Mouse (Mus musculus) adrenal gland, adult 2 months (tissue): ENCODE measurements around the gene Pelp1. TPM values are rescaled to one million over a fixed set of nuclear protein-coding genes. Genes with fewer than 3 reads are reported as not detected.

Experiments
- DNase-seq: peaks from one replicate; pipeline ENCODE4 v3.0.0; 2021
- long read RNA-seq: library from polyadenylated mRNA; stranded (forward); transcript quantifications from one replicate; pipeline ENCODE4 v2.0.0, GENCODE M21; 2021
- polyA plus RNA-seq: library from polyadenylated mRNA; depleted of rRNA; stranded (reverse); fragments of >200 nt; gene quantifications from 2 replicates; pipeline ENCODE4 v1.2.3, GENCODE M21; 2012; rRNA removed
- total RNA-seq, 2 experiments: library from RNA; stranded (reverse); gene quantifications; 2 replicates each; pipeline ENCODE4 v1.2.3; 2021

Gene Pelp1
- total RNA-seq (10 to 100 TPM; 15.4 to 22.2 TPM), polyA plus RNA-seq (25.0 and 39.1 TPM in 2 replicates)
- long read RNA-seq, transcript Pelp1-201 (17 exons, 3,435 nt): major isoform, 11 of 12 reads
- long read RNA-seq, partial matches to known transcripts: 0 of 12 reads
- long read RNA-seq, other reads (novel, unspliced or antisense): 1 of 12 reads

DNA sequence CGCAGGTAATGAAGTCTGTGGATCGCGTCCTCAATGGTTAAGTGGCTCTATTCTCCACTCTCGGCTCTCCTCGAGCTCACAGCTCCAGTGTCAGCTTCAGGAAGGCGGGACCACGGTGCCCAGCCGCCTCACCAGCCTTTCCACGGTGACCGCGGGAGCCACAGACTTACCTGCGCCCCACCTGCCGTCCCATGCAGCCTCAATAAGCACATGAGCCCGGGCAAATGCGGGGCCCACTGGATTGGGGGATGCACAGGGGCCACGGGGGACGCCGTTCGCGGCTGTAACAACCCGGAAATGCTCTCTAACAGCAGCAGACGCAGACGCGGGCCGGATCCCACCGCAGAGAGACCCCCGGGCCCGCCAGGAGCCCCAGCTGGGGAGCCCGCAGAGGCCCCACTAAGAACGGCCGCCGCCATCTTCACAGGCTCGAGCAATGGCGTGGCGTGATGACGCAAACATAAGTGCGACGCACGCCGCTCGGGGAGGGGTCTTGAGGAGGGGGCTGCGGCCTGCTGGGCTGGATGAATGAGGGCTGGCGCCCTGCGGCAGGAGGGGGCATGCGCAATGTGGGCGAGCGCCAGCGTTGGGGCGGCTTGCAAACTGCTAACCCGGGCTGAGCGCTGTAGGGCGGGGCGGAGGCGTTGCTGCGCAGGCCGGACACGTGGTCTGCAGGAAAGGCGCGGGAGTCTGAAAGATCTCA, at the start of gene Pelp1:
TSS of gene Pelp1 (minus strand) at position 438 of the 703 bp plus-strand sequence.
- DNase-seq: peak; percentile 93

DNA sequence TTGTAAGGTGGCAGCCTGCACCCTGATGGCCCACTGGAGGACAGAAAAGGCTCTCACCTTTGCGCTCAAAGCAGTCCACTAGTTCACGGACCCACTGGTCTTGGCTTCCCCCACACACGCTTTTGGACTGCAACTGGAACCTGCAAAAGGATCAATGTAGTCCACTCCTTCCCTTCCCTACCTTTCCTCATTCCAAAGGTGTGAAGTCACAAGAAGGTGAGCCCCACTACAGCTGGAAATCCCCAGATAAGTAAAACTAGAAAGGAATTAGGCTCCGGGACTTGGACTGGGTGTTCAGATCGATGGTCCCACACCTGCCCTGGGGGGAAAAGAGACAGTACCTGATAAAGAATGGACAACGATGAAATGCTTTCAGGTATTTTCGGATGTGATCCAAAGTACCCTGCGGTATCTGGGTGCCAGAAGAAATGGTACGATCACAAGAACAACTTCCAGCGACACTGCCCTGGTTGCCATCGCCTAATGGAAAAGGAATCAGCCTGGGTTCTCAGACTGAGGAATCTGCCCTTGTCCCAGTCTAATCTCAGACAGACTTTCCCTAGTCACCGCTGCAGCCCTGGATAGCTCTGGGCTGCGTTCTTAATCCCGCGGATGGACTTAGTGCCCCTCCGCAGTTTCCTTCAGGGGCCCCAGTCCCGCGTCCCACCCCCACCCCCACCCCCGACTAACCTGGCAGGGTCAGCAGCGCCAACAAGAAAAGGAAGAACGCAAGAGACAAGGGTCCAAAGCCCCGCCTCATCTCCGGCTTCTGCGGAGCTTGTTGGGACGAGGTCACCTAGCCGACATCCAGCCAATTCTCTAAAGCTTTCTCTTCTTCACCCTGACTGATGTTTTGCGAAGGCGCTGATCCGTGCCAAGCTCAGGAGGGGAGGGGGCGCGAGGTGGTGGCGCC, 49.1 kb upstream of the Pelp1 start, which contains the start of gene Zmynd15:
TSS of gene Zmynd15 (plus strand) at position 746 of the 913 bp plus-strand sequence.
- no peak for DNase-seq

DNA sequence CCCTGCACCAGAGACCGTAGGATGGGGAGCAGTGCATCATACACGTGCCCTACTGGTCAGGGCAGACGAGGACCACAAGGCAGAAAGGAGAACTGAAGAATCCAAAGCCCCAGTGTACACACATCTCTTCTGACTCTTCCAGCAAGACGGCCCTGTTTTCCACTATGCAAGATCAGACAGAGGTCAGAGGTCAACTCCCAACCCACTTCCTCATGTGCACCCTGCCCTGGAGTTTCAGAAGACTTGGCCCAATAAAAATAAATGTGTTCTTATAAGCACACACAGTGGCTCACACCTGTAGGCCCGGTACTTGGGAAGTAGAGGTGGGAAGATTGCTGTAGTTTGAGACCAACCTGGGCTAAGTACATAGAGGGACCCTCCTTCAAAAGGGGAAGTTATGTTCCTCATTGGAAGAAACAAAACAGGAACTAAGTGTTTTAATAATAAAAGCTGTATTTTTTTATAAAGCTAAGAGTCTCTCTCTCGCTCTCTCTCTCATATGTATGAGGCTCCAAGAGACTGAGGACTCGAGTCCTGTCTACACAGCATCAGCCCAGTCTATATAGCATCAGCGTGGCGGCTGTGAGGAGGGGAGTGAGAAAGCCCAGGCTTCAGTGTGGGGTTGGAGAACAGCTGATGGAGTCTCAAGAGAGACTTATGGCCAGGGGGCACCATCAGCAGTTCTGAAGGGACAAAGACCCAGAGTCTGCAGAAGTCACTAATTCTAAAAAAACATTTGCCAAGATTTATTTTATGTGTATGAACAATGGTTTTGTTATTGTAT, 43.6 kb upstream of the Pelp1 start:
- no peak for DNase-seq

DNA sequence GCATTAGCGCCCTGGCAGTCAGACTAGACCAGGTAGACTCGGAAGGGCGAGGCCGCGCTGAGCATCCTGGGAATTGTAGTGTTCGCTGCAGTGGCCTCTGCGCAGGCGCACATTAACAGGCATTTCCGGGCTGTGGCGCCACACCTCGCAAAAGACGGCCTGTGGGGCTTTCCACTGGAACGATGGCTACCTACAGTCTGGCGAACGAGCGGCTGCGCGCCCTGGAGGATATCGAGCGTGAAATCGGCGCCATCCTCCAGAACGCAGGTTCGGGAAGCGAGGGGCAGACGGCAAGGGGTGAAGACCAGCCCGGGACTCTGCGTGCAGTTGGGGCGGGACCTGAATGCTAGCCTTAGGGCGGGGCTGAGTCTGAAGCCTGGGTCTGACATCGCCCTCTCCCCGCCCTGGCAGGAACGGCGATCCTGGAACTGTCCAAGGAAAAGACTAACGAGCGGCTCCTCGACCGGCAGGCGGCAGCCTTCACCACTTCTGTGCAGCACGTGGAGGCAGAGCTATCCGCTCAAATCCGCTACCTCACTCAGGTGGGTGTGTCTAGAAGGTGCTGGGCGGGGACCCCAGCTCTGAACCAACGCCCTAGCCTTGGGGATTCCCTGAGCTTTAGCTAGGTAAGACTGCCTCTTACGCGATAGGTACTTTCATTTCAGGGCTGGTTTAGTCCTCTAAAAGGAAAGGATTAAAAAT, 42.1 kb upstream of the Pelp1 start, which contains the start of gene Med11:
TSS of gene Med11 (plus strand) at position 123 of the 702 bp plus-strand sequence.
- DNase-seq: peak; percentile 98

DNA sequence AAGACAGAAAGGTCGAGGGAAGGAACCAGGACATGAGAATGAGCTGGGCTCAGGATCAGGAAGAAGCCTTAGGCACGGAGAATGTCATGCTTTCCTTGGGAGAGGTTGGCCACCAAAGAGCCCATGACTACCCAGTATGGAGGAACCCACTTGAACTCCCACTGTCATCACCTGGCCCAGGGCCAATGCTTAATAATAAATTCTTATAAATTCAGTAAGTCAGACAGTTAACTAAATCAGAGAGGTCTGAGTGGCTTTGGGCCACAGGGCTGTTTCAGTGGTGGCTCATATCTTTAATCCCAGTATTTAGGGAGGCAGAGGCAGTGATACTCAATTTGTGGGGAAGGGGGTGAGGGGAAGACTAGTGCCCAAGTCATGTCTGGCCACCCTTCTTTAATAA, 41.1 kb upstream of the Pelp1 start:
- DNase-seq: no peak

DNA sequence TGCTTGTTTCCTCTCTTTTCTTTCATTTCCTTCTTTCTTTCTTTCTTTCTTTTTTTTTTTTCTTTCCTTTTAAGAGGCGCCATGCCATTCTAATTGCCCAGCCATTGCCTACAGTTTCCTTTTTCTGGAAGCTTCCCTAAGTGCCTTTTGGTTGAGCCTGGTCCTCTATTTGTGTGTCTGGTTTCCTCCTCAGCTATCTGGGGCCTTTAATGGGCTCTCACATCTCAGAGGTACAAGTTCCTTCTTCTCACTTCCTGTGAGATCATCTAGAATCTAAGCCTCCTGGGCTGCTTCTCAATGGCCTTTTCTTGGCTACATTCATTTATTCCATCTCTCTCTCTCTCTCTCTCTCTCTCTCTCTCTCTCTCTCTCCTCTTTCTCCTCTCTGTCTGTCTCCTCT, 37.5 kb upstream of the Pelp1 start:
- no peak for DNase-seq

DNA sequence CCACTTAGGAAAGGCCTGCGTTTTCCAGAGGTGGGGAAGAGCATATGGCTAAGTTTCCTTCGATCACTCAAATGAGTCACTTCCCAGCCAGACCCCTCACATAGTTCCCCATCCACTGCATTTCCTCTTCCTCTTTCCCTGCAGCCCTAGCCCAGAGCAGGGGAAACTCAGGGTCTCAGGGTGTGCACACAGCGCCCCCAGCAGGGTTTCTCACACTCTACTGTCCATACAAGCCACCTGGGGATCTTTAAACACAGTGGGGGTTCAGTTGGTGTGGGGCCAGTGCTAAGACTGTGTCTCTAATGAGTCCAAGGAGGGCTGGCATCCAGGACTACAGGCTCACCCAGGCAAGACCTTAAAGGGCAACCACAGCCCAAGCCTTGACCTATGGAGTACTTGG, 36.9 kb upstream of the Pelp1 start:
- no peak for DNase-seq

DNA sequence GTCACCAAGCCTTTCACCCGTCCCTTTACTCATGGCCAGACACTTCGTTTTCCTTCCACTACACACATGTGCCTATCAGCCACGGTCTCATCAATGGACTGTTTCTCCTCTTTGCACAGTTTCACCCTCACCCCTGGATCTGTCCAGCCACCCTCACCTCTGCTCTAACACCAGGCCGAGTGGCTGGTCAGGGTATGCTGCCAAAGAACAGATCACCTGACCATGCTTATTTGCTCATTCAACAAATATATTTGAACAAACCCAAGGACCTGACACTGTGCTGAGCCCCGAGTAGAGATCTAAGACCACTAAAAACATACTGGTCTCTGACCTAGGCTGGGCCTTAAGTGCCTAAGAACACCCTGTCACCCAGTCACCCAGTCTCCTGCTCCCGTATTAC, 34.8 kb upstream of the Pelp1 start:
- DNase-seq: no peak

DNA sequence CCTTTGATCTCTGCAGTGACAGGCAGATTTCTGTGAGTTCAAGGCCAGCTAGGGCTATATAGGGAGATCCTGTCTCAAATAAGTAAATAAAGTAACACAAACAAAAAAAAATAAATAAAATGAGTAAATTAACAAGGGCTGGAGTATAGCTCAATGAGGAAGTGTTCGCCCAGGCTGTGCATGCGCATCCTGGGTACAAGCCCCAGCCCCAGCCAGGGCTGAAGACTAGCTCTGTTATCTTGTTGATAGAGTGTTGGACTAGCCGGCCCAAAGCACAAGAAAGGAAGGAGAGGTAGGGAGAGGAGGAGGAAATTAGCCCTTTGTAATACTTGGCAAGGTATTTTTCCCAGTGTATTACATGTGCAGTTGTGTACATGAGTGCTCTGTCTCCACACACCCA, 34.1 kb upstream of the Pelp1 start:
- DNase-seq: no peak

DNA sequence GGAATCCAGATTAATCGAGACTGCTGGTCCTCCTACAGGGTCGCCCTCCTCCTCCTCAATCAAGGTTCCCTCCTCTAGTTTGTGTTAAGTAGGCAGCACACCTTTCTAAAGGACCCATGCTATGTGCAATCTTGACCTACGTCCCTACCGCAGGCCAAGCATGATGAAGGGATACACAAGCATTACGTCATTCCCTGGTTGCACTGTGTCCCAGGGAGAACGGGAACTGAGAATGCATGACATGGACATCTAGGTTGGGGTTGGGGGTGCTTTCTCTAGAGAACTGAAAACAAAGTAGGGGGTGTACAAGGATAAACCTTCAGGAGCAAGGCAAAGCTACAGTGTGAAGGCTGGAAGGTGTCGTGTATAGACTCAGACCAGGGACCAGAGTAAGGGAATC, 32.1 kb upstream of the Pelp1 start:
- DNase-seq: no peak

DNA sequence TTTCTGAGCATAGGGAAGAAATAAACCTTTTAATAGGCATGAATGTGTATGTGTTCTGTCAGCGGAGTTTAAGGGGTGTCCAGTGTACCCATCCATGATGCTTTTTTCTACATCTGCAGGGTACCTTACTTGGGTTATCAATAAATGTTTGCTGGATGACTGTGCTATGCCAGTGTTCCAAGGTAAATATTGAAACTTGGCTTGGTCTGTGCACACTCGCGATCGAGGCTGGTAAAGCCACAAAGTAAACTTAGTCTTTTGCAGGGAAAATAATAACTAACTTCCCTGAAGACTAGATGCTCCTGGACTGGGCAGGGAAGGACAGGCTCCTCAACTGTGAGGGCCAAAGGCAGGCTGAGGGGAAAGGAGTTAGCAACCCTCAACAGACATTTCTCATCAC, 30.8 kb upstream of the Pelp1 start:
- no peak for DNase-seq

DNA sequence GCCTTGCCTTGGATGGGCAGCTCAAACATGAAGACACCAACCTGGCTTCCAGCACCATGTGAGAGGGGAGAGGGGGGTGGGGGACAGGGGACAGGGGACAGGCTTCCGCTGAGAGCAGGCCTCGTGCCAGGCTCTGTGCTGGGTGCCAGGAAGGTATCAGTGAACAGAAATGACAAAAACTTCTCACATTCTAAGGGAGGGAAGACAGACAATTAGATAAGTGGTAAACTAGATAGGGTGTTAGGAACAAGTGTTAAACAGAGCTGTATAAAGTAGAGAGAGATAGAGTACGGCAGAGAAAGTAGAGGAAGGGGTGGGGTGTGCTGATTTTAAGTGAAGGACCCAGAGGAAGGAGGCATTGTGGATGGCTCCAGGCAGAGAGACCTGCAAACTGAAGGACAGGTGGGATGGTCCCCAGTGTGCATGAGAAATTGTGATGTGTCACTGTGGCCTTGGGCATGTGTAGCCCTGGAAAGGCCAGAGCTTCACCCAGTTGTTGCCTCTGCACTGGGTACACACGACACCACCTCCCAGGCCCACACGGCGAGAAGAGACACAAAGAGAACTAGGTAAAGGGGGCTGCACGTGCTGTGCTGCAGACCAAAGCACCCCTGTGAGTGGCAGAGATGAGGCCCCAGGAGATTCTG, 29.0 kb upstream of the Pelp1 start:
- peak; percentile 60 for DNase-seq

DNA sequence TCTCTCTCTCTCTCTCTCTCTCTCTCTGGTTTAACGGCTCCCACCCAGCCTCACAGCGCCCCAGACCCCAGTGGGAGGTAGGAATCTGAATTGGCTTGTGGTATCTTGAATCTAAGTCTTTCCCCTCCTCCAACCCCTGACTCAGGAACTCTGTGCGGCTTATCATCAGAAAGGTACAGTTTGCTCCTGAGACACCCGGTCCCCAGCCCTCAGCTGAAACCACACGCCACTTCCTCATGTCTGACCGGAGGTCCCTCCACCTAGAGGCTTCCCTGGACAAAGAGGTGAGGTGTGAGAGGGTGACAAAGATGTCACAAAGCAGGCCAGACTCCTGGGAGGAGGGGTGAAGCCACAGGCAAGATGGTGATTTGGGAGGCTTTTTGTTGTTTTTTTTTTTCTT, 27.6 kb upstream of the Pelp1 start:
- no peak for DNase-seq

DNA sequence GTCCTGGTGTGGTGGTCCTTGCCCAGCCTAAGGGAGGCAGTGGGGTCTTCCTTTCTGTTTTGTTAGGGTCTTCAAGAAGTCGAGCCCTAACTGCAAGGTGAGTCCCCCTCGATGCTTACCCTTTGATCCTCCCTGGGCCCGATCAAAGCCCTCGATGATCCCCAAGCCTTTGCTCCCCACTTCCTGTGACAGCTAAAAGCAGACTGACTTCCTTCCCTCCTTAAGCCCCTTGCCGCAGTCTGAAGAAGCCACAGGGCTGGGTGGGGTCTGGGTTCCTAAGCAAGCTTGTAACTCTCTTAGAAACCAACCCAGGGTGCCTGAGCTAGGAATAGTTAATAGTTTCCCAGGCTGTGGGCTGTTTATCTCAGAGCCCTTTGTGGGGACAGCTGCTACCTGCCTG, 25.6 kb upstream of the Pelp1 start:
- no peak for DNase-seq

DNA sequence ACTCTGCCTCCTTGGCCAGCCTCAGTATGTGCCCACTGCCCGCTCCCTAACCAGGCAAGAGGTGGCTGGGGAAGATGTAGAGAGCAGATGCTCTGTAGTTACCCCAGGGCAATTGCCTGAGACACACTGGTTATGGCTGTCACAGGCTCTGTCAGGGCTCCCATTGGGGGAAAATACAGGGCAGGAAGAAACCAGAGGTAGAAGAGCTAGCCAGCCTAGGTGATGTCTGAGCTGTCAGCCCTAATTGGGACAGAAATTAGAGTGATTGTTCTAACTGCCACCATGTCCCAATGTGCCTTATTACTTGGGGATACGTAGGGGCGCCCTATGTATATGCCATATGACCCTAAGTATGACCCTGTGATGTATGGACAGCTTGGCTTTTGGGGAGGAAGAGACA, 24.1 kb upstream of the Pelp1 start:
- DNase-seq: no peak

DNA sequence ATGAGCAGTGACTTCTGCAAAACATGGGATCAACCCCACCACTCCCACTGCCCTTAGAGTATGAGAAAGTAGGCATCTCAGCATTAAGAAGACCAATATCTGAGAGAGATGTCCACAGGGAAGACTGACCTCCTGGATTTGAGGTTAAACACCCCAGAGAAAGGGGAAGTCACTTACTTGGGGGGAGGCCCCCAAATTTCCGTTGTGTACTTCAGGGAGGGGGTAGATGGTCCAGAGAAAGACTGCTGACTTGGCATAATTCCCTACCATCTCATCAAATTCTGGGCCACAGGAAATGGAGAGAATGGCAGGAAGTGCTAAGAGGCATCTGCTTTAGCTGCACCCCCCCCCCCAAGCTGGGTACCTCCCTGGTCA, 23.7 kb upstream of the Pelp1 start:
- no peak for DNase-seq

DNA sequence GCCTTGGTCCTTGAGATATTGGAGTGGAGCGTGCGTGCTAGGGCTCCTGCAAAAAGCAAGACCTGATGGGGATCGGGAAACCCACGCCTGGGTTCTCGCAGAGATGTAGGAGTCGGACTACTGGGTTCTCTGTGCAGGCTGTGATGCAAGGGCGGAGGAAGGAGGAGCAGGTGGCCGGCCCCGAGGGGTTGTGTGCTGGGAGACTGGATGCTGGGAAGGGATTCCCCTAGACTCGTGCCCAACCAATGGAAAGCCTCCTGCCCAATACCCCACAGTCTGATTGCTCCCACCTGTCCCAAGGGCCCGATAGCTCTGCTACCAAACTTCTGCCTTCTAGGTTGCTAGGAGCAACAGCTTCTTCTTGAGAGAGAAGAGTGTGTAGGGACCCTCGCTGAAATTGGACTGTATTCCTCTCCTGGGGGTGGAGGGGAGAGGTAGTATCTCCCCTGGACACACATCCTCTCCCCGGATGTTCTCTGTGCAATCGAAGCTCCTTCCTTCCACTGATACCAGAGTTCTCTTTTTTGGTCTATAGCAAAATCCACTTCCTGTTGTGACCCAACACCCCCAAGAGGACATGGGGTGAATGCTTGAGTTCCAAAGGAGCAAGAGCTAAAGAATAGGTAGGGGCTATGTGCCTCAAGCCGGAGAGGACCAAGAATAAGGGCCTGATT, 23.2 kb upstream of the Pelp1 start:
- no peak for DNase-seq

DNA sequence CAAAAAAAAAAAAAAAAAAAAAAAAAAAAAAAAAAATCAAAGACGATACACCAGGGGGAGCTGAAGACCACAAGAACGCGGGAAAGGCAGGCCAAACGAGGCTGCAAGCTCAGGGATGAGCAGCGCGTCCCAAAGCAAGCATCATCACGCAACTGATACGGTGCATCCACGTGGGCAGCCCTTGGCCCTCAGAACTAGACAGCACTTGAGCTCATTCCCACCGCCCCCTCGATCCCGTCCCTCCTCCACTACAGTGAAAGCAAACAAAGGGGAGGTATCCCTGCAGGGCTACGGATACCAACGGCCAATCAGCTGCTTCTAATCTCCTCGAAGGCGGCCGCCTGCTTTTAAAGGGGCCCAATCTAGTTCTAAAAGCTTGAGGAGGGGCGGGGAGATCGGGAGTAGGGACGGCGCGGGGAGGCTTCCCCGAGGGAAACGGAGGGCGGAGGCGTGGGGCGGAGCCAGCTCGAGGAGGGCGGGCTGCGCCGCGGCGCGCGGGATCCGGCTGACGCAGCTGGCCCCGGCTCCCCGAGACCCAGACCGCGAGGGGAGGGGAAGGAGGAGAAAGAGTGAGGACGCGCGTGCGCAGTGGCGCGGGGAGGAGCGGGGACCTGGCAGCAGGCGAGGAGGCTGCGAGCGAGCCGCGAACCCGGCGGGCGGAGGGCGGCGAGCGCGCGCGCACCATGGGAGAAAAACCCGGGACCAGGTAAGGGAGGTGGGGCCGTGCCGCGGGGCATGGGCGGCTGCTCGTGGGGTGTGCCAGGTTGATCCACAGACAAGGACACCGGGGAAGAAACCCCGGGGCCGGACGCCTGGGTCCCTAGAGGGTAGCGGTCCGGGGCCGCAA, 22.4 kb upstream of the Pelp1 start, which contains the start of gene Arrb2:
TSS of gene Arrb2 (plus strand) at position 588 of the 847 bp plus-strand sequence.
- DNase-seq: peak; percentile 100

DNA sequence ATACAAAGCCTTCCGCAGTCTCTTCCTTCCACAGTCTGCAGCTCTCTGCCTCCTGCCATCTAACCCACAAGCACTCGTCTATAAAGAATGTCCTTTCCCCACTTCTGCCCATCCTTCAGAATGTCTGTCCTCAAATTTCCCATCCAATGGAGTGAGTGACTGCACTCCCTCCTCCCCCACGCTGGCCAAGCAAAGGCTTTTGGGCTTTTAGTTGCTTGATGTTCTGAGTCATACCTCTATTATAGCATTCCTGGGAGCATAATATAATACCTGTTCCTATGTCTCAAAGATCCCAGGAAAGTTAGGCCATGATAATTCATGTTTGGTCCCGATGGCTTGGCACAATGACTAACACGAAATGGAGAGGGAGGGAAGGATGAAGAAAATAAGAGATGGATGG, 21.7 kb upstream of the Pelp1 start:
- DNase-seq: no peak
